In genomic region chr2:45105922-45106851, GRCm38 (mm10) we compare ENCODE assay signal across 8 mouse cellular contexts. TPM values are rescaled to one million over a fixed set of nuclear protein-coding genes. Genes with fewer than 3 reads are reported as not detected.
DNase-seq lines count a peak whose midpoint lies in the region; ATAC-seq and TF ChIP-seq lines count a peak whose summit lies in the region.

No protein-coding gene starts in this region.

- peak overlapping the region; percentile 64 for H3K9ac ChIP-seq in heart, embryonic 14.5 days (ENCODE audit: low read length)
- H3K9ac ChIP-seq in midbrain, embryonic 11.5 days (ENCODE audit: low read length) = peak overlapping the region; percentile 65

- H3K36me3 ChIP-seq in heart, embryonic 14.5 days (ENCODE audit: control insufficient read depth, insufficient read depth, low read length) = peaks cover 7% of the 10 kb centered on the region; the same call in 1 of the 2 replicates
- no peaks in the 10 kb centered on the region for H3K36me3 ChIP-seq in midbrain, embryonic 11.5 days (ENCODE audit: control insufficient read depth, insufficient read depth, low read length)

- no peaks in the 10 kb centered on the region for H3K9me3 ChIP-seq in heart, embryonic 14.5 days (ENCODE audit: control insufficient read depth, low read length)
- no peaks in the 10 kb centered on the region for H3K9me3 ChIP-seq in midbrain, embryonic 11.5 days (ENCODE audit: control insufficient read depth, low read length)

- no peak for TF ChIP-seq CTCF in bone marrow macrophage, adult 2 months (IDR thresholded peaks at IDR 0.05; ENCODE audit: low read depth, low read length)

- DNase-seq in kidney, adult 9 months = peak; percentile 40
- no peak for DNase-seq in kidney, adult 18-20 months
- peak; percentile 88 for DNase-seq in midbrain, embryonic 11.5 days (ENCODE audit: low spot score, missing footprints)
- DNase-seq in thymus, postnatal 14 days = no peak
- no peak for DNase-seq in right cerebral cortex, postnatal 14 days
- DNase-seq in gastrocnemius, postnatal 10 days = no peak

- H3K27ac ChIP-seq in bone marrow macrophage, adult 2 months (ENCODE audit: insufficient read depth, low read depth, low read length) = peak overlapping the region; percentile 100
- peak overlapping the region; percentile 64 to 67 for H3K27ac ChIP-seq in heart, embryonic 14.5 days (replicated peaks in 1 of 2; ENCODE audit: control insufficient read depth in 1 of 2, insufficient read depth in 1 of 2, low read depth in 2 of 2, low read length in 2 of 2)
- peak overlapping the region; percentile 70 for H3K27ac ChIP-seq in midbrain, embryonic 11.5 days (ENCODE audit: low read depth, low read length)

- H3K4me1 ChIP-seq in bone marrow macrophage, adult 2 months (ENCODE audit: control insufficient read depth, insufficient read depth, low read length) = peaks cover 28% of the 10 kb centered on the region
- H3K4me1 ChIP-seq in heart, embryonic 14.5 days (ENCODE audit: control insufficient read depth in 2 of 2, insufficient read depth in 2 of 2, low read length in 2 of 2) = peaks cover 15 to 70% of the 10 kb centered on the region in 2 experiments
- peaks cover 61% of the 10 kb centered on the region for H3K4me1 ChIP-seq in midbrain, embryonic 11.5 days (ENCODE audit: control insufficient read depth, insufficient read depth, low read length)

- TF ChIP-seq POLR2A in bone marrow macrophage, adult 2 months (IDR thresholded peaks at IDR 0.05; ENCODE audit: borderline replicate concordance, low read depth, low read length) = no peak

- H3K4me3 ChIP-seq in bone marrow macrophage, adult 2 months (ENCODE audit: insufficient read depth, low read length) = peak overlapping the region; percentile 45
- H3K4me3 ChIP-seq in heart, embryonic 14.5 days (ENCODE audit: control insufficient read depth in 1 of 2, insufficient read depth in 1 of 2, low read depth in 1 of 2, low read length in 2 of 2) = peak overlapping the region in 1 of 2 experiments; percentile 7; a peak in 1 of 4 replicates
- H3K4me3 ChIP-seq in midbrain, embryonic 11.5 days (ENCODE audit: low read depth, low read length) = peak overlapping the region; percentile 2

- peak overlapping the region; percentile 48 for H3K4me2 ChIP-seq in heart, embryonic 14.5 days (ENCODE audit: low read length)
- peak overlapping the region; percentile 76 for H3K4me2 ChIP-seq in midbrain, embryonic 11.5 days

- H3K27me3 ChIP-seq in heart, embryonic 14.5 days (ENCODE audit: control insufficient read depth, insufficient read depth, low read length) = no peaks in the 10 kb centered on the region
- no peaks in the 10 kb centered on the region for H3K27me3 ChIP-seq in midbrain, embryonic 11.5 days (ENCODE audit: control insufficient read depth, insufficient read depth, low read length)

- ATAC-seq in heart, embryonic 14.5 days (ENCODE audit: insufficient number of reproducible peaks, insufficient read depth, low FRiP score, low read depth) = no peak
- ATAC-seq in midbrain, embryonic 11.5 days (ENCODE audit: low FRiP score) = no peak

- 31% methylated on average over 7 of the region's 7 CpGs for WGBS in heart, embryonic 14.5 days
- 30% methylated on average over 7 of the region's 7 CpGs for WGBS in midbrain, embryonic 11.5 days

RNA-seq across cellular contexts. Expression of gene Zeb2, which starts 11.0 kb away (rescaled TPM):
- 368 and 388 TPM in 2 replicates for polyA plus RNA-seq in bone marrow macrophage, adult 2 months (2012; ENCODE audit: insufficient read depth, insufficient read length, missing spikeins)
- polyA plus RNA-seq in heart, embryonic 14.5 days (2014; fragmentation: Nextera tagmentation; extraction: Ambion mirVana) = 22.0 and 22.2 TPM in 2 replicates
- polyA plus RNA-seq in midbrain, embryonic 11.5 days (2014; fragmentation: Nextera tagmentation; extraction: Ambion mirVana) = 61.2 and 69.9 TPM in 2 replicates
- 100 to 1,000 TPM in 1 of 2 experiments, 10 to 100 TPM in 1; 72.6 to 114 TPM for total RNA-seq in gastrocnemius, postnatal 10 days (2021)

Comparison
In these comparisons a context has a peak if more than half of its experiments do, and no peak if none do; other contexts are left out.
1. DNase-seq: peak in kidney, adult 9 months (single experiment) and midbrain, embryonic 11.5 days (single experiment); none in kidney, adult 18-20 months (single experiment), thymus, postnatal 14 days (single experiment), right cerebral cortex, postnatal 14 days (single experiment) and gastrocnemius, postnatal 10 days (single experiment).
2. Peak in every context shown above with its lines, with median percentiles within 50 percentile points of each other: H3K27ac ChIP-seq.